Mouse (Mus musculus): ENCODE measurements around the gene Akt3. TPM values are rescaled to one million over a fixed set of nuclear protein-coding genes. Genes with fewer than 3 reads are reported as not detected.

Akt3 gene
- 1.2 TPM in 1 of 2 replicates, not detected in the other for polyA plus RNA-seq (2012; ENCODE audit: insufficient read depth, low replicate concordance)

- TF ChIP-seq FLI1 (IDR thresholded peaks at IDR 0.05; ENCODE audit: low read length) (no peak), GATA1 (IDR thresholded peaks at IDR 0.05; ENCODE audit: borderline replicate concordance, low read length) (no peak)
- Histone ChIP-seq H3K9me3 (no peaks in the 10 kb centered on the region), H3K4me3 (replicated peaks) (peak within 1 kb of the TSS; percentile 95), H3K4me1 (peaks cover 57% of the 10 kb centered on the region), H3K36me3 (replicated peaks; ENCODE audit: low read length) (no peaks in the 10 kb centered on the region), H3K27me3 (replicated peaks) (no peaks in the 10 kb centered on the region)
These were observed at the start of gene Akt3 for GRCm38 (mm10) chr1:177258034-177258342. Gene Akt3, minus strand, starts transcription at chr1:177258203.

DNA sequence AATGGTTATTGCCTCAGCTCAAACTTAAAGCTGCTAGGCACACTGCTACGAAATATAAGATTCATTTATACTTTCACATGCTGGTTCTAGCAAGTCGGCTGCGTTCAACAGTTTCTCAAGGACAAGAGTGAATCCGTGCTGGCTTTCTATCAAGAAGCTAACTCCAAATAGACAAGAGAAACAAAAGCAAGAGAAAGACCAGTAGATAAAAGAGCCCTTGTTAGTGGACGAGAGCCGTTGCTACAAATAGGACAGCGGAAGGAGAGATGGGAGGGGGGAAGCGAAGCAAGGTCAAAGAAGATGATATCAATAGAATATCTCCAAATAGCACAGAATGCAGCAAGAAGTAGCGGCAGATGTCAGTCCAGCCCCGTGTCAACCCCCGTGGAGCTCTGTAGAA, 49.5 kb upstream of the Akt3 start:
- H3K27me3 ChIP-seq (replicated peaks), result peaks cover 3% of the 10 kb centered on the region
- no peak for TF ChIP-seq FLI1 (IDR thresholded peaks at IDR 0.05; ENCODE audit: low read length)
- TF ChIP-seq GATA1 (IDR thresholded peaks at IDR 0.05; ENCODE audit: borderline replicate concordance, low read length), result no peak
- H3K4me3 ChIP-seq (replicated peaks), result no peak overlapping the region
- no peaks in the 10 kb centered on the region for H3K9me3 ChIP-seq
- H3K4me1 ChIP-seq, result no peaks in the 10 kb centered on the region
- H3K36me3 ChIP-seq (replicated peaks; ENCODE audit: low read length), result no peaks in the 10 kb centered on the region

DNA sequence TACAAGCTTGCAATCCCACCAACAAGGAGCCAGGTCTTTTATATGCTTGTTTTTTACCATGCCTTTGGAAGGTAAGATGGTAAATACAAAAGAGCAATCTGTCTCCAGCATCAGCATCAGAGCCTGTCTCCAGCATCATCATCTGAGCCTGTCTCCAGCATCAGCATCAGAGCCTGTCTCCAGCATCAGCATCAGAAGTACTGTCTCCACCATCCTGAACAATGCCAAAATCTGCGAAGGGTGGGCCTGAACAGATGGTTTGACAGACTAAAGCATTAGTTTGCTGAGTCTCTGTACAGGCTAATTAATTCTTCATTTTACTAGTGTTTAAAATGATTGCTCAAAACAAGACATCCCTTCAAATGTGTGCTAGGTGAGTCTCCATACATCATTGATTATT, 40.2 kb upstream of the Akt3 start:
- TF ChIP-seq GATA1 (IDR thresholded peaks at IDR 0.05; ENCODE audit: borderline replicate concordance, low read length) (no peak), FLI1 (IDR thresholded peaks at IDR 0.05; ENCODE audit: low read length) (no peak)
- peaks cover 8% of the 10 kb centered on the region for H3K27me3 ChIP-seq (replicated peaks)
- no peaks in the 10 kb centered on the region for H3K36me3 ChIP-seq (replicated peaks; ENCODE audit: low read length)
- H3K4me3 ChIP-seq (replicated peaks), result no peak overlapping the region
- H3K9me3 ChIP-seq, result peaks cover 16% of the 10 kb centered on the region
- no peaks in the 10 kb centered on the region for H3K4me1 ChIP-seq

DNA sequence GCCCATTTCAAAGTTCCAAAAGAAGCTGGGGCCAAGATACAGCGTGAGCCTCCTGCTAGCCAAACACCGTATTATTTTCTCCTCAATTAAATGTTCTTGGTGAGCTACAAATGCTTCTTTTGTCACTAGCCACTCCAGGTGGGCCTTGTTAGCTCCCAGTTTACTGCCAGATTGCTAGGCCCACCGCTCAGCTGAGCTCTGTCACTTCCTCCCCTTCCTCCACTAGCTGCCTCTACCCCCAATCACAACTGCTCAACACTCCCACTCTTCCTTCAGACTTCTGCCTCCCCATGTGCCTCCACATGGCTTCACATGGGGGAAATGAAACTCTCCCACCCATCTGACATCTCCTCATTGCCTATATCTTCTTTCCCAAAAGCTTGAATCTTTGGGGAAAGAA, 28.8 kb upstream of the Akt3 start:
- peaks cover 2% of the 10 kb centered on the region for H3K27me3 ChIP-seq (replicated peaks)
- peaks cover 3% of the 10 kb centered on the region; the same call in 1 of the 2 replicates for H3K4me1 ChIP-seq

GRCm38 (mm10) chr1:177281925-177282324, 23.9 kb upstream of the Akt3 start:
- no peak for TF ChIP-seq FLI1 (IDR thresholded peaks at IDR 0.05; ENCODE audit: low read length)
- Histone ChIP-seq H3K36me3 (replicated peaks; ENCODE audit: low read length) (no peaks in the 10 kb centered on the region), H3K9me3 (no peaks in the 10 kb centered on the region), H3K4me3 (replicated peaks) (no peak overlapping the region), H3K27me3 (replicated peaks) (peaks cover 2% of the 10 kb centered on the region), H3K4me1 (peaks cover 15% of the 10 kb centered on the region)

More for the DNA sequence above, 28.8 kb upstream of the Akt3 start:
- TF ChIP-seq FLI1 (IDR thresholded peaks at IDR 0.05; ENCODE audit: low read length) (no peak), GATA1 (IDR thresholded peaks at IDR 0.05; ENCODE audit: borderline replicate concordance, low read length) (no peak)
- Histone ChIP-seq H3K4me3 (replicated peaks) (no peak overlapping the region), H3K9me3 (no peaks in the 10 kb centered on the region), H3K36me3 (replicated peaks; ENCODE audit: low read length) (no peaks in the 10 kb centered on the region)

DNA sequence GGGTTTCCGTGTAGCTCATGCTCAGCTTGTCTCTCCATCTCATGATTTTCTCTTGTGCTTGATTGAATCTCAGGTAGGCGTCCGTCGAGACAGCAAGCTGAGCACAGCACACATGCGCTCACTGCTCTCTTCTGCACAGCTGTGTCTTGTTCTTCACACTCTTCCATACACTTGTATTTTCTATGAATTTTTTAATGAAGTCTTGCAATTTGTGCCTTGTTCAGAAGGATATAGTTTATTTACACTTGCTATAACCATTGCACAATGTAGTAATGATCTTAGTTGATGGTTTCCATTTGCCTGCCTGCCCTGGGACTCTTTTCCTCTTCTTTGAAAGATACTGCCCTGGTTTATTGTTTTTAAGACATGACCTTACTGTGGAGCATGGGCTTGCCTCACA, 19.4 kb upstream of the Akt3 start:
- Histone ChIP-seq H3K27me3 (replicated peaks) (no peaks in the 10 kb centered on the region), H3K36me3 (replicated peaks; ENCODE audit: low read length) (peaks cover 2% of the 10 kb centered on the region), H3K9me3 (peaks cover 2% of the 10 kb centered on the region; the same call in 1 of the 2 replicates), H3K4me1 (peaks cover 15% of the 10 kb centered on the region), H3K4me3 (replicated peaks) (no peak overlapping the region)
- TF ChIP-seq GATA1 (IDR thresholded peaks at IDR 0.05; ENCODE audit: borderline replicate concordance, low read length) (no peak), FLI1 (IDR thresholded peaks at IDR 0.05; ENCODE audit: low read length) (no peak)

GRCm38 (mm10) chr1:177267645-177268044, 9.6 kb upstream of the Akt3 start:
- no peak overlapping the region for H3K4me3 ChIP-seq (replicated peaks)
- no peaks in the 10 kb centered on the region for H3K36me3 ChIP-seq (replicated peaks; ENCODE audit: low read length)
- H3K9me3 ChIP-seq, result peaks cover 5% of the 10 kb centered on the region; the same call in 1 of the 2 replicates
- TF ChIP-seq FLI1 (IDR thresholded peaks at IDR 0.05; ENCODE audit: low read length) (no peak), GATA1 (IDR thresholded peaks at IDR 0.05; ENCODE audit: borderline replicate concordance, low read length) (no peak)
- no peaks in the 10 kb centered on the region for H3K27me3 ChIP-seq (replicated peaks)
- peaks cover 64% of the 10 kb centered on the region for H3K4me1 ChIP-seq

DNA sequence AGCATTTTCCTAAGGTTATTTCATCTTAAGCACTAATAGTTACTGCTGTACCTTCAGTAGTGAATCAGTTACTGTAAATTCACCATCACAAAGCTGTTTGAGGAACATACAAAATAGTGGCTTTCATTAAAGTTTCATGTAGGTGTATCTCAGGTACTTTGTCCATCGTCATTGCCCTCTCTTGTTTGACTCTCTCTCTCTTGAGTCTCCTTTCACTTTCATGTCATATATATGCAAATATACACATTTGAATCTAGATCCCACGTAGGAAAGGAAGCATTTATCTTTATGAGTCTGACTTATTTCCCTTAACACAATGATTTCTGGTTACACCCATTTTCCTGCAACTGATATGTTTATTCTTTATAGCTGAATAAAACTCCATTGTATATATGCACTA, 4.9 kb upstream of the Akt3 start:
- Histone ChIP-seq H3K4me3 (replicated peaks) (no peak overlapping the region), H3K4me1 (peaks cover 62% of the 10 kb centered on the region), H3K36me3 (replicated peaks; ENCODE audit: low read length) (no peaks in the 10 kb centered on the region), H3K27me3 (replicated peaks) (no peaks in the 10 kb centered on the region), H3K9me3 (no peaks in the 10 kb centered on the region)
- no peak for TF ChIP-seq FLI1 (IDR thresholded peaks at IDR 0.05; ENCODE audit: low read length)

DNA sequence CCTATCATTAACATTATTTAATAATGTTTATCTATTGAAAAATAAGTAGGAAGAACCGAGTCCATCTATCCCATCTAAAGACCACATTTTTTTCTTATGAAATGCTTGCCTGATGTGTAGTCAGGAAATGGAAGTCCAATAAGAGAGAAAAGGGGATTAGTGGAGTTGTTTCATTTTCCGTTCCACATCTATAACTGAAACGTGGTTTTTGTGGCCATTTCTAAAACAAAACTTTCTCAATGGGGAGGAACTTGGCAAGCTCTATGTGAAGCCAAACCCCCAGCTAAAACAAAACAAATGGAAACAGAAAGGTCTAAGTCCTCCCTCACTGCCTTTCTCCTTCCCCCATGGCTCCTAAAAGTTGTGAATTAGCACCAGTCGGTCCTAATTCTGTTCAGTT, 2.8 kb upstream of the Akt3 start:
- Histone ChIP-seq H3K27me3 (replicated peaks) (no peaks in the 10 kb centered on the region), H3K36me3 (replicated peaks; ENCODE audit: low read length) (no peaks in the 10 kb centered on the region), H3K4me3 (replicated peaks) (peak overlapping the region; percentile 79), H3K4me1 (peaks cover 62% of the 10 kb centered on the region), H3K9me3 (no peaks in the 10 kb centered on the region)
- TF ChIP-seq GATA1 (IDR thresholded peaks at IDR 0.05; ENCODE audit: borderline replicate concordance, low read length), result no peak
- TF ChIP-seq FLI1 (IDR thresholded peaks at IDR 0.05; ENCODE audit: low read length), result no peak

- H3K9me3 ChIP-seq, result no peaks in the 10 kb centered on the region
- no peaks in the 10 kb centered on the region for H3K36me3 ChIP-seq (replicated peaks; ENCODE audit: low read length)
- TF ChIP-seq GATA1 (IDR thresholded peaks at IDR 0.05; ENCODE audit: borderline replicate concordance, low read length), result no peak
- TF ChIP-seq FLI1 (IDR thresholded peaks at IDR 0.05; ENCODE audit: low read length), result no peak
- peak overlapping the region; percentile 95 for H3K4me3 ChIP-seq (replicated peaks)
- H3K4me1 ChIP-seq, result peaks cover 54% of the 10 kb centered on the region
- no peaks in the 10 kb centered on the region for H3K27me3 ChIP-seq (replicated peaks)
These were observed 1.1 kb upstream of the Akt3 start for GRCm38 (mm10) chr1:177259038-177259600.
